Mouse (Mus musculus) liver, adult 2 months (tissue): ENCODE measurements around the gene Tsks.

Source experiments
- CTCF ChIP-seq: fragments of 200-500 bp; IDR thresholded peaks from 2 replicates; pipeline ENCODE4 v1.5.1; 2011; ENCODE audit warnings: low read depth, low read length, control low read depth
- POLR2A ChIP-seq: fragments of 200-500 bp; IDR thresholded peaks from 2 replicates; pipeline ENCODE4 v1.6.1; 2011; ENCODE audit warnings: low read length, control low read depth; ENCODE audit not compliant: insufficient read depth; ENCODE audit errors: extremely low read depth

- TF ChIP-seq POLR2A (peak; percentile 55; the same call in 1 of the 2 replicates), CTCF (no peak)
Observed at GRCm38 (mm10) chr7:44998501-44998955, 55.5 kb downstream of the Tsks start, which contains the start of gene Bcl2l12.
